Mouse (Mus musculus) lung, adult 2 months (tissue): Measurements from ENCODE around the gene Cst6. TPM values are rescaled to one million over a fixed set of nuclear protein-coding genes. Genes with fewer than 3 reads are reported as not detected.

Experiments used
- DNase-seq: peaks from one replicate; pipeline ENCODE4 v3.0.0; 2022
- H3K4me1 ChIP-seq: fragments of 200-500 bp; 2 replicates; pipeline ENCODE4 v1.6.1; 2011; ENCODE audit warnings: low read length; ENCODE audit not compliant: control insufficient read depth, insufficient read depth
- H3K4me3 ChIP-seq: fragments of 200-500 bp; replicated peaks from 2 replicates; pipeline ENCODE3; 2011; ENCODE audit warnings: low read depth, mild to moderate bottlenecking, control low read depth, low read length; ENCODE audit errors: extremely low read depth
- CTCF ChIP-seq: fragments of 200-500 bp; IDR thresholded peaks from 2 replicates; pipeline ENCODE4 v1.5.1; 2011; ENCODE audit warnings: mild to moderate bottlenecking, low read length, control low read depth; ENCODE audit not compliant: insufficient read depth
- POLR2A ChIP-seq: fragments of 200-500 bp; IDR thresholded peaks from 2 replicates; pipeline ENCODE4 v1.6.1; 2011; ENCODE audit warnings: low read depth, mild to moderate bottlenecking, control low read depth, low read length, borderline replicate concordance; ENCODE audit errors: extremely low read depth
- WGBS: fragments of 180-500 bp; shearing (Covaris S2); methylation state at CpG from one replicate; pipeline ENCODE4 v1.1.7; 2018; 5-methylcytosine and 5-hydroxymethylcytosine counted together
- polyA plus RNA-seq: library from polyadenylated mRNA; depleted of rRNA; stranded (reverse); fragments of >200 nt; gene quantifications from 2 replicates; pipeline ENCODE4 v1.2.3, GENCODE M21; 2012

Cst6 gene
- polyA plus RNA-seq, 1 experiment = 32.5 TPM

DNA sequence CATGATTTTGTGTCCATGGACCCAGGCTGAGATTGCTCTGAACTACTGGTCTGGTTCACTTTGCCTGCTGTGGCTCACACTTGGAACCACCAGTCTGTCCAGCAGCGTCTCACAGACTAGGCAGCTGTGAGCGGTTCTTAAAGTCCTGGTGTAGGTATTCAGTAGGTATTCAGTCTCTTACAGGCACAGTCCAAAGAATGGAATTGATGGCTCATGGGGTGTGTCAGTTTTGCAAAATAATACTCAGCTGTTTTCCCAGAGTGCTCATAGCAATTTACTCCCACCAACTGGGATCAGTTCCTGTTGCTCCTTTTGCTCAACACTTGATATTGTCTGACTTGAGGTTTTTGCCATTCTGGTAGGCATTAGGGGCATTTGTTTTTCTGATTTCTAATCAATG lies 12.8 kb upstream of the Cst6 start:
- H3K4me1 ChIP-seq = peaks cover 4% of the 10 kb centered on the region; the same call in 1 of the 2 replicates
- WGBS = 86% methylated on average over 2 of the region's 2 CpGs
- TF ChIP-seq CTCF = no peak
- no peak for TF ChIP-seq POLR2A
- no peak for DNase-seq
- no peak overlapping the region for H3K4me3 ChIP-seq

DNA sequence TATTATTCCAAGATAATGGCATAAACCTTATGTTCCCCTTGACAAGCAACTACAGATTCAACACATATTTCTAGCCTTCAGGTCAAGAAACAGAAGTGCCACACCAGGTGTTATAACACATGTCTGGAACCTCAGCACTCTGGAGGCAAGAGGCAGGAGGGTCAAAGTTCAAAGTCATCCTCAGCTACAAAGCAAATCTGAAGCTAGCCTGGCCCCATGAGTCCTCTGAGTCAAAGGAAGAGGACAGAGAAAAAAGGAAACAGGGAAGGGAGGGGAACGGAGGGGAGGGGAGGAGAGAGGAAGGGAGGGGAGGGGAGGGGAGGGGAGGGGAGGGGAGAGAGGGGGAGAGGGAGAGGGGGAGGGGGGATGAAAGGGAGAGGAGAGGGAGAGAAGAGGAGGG lies 6.7 kb upstream of the Cst6 start:
- DNase-seq = no peak
- no CpG with 5 or more reads among the region's 1 CpGs for WGBS
- TF ChIP-seq POLR2A (no peak), CTCF (no peak)
- Histone ChIP-seq H3K4me1 (no peaks in the 10 kb centered on the region), H3K4me3 (no peak overlapping the region)

DNA sequence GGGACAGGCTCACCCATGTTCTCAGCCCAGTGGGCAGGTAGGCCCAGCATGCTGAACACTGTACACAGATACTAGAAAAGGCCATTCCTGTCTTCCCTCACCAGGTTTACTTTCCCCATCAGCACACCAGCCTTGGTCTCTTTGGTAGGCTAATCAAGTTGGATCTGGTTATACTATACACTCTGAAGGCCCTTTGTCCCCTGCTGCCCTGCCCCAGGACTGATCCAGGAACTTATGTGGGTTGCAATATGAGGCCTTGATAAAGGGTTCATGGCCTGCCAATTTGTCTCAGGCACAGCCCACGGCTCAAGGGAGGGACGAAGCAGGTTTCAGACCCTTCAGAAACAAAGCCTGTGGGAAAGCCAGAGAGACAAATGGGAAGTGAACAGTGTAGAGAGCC lies 4.2 kb upstream of the Cst6 start:
- TF ChIP-seq CTCF (no peak), POLR2A (no peak)
- no peak for DNase-seq
- 85% methylated on average over 2 of the region's 2 CpGs for WGBS
- Histone ChIP-seq H3K4me3 (no peak overlapping the region), H3K4me1 (no peaks in the 10 kb centered on the region)

DNA sequence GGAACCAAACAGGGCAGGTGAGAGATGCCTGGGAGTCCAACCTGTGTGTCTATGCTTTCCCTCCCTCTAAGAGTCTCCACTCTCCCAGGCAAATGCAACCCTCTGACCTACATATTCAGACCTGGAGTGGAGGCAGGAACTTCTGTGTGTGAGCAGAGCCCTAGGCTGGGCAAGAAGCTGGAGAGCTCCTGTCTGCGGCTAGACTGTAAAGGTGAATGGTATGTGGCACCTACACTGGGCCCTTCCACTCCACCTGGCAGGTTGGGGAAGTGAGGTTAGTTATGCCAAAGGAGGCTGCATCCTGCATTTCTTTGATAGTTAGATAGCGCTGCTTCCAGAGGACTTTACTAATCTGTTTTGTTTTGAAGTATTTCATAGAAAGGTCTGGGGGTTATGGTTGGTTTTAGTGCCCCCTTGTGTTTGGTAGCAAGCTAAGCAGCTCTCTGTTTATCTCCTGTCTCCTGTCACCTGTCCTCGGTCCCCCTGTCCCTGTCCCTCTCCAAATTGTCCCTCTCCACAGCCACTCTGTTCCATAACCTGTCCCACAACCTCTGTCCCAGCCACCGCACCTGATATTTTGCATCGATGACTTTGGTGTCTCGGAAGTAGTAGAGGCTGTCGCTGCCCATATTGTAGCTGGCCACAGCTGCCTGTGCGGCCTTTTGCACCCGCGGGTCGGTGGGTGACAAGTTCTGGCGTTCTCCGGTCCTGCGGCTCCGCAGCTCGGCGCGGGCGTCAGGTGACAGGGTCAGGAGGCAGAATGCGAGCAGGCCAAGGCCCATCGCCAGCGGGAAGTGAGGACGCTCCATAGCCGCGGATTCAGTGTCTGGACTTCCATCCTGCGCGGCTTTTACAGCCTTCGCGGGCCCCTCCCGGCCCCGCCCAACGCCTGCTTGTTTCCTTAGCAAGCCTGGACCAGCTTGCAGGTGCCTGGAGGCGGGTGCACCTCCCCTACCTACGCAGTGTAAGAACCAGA lies 560 bp downstream of the Cst6 start:
- peak overlapping the region; percentile 23 for H3K4me3 ChIP-seq
- DNase-seq = peak; percentile 20
- TF ChIP-seq CTCF (peak; percentile 10; the same call in 1 of the 2 replicates), POLR2A (no peak)
- no peaks in the 10 kb centered on the region for H3K4me1 ChIP-seq
- 4% methylated on average over 34 of the region's 34 CpGs for WGBS

DNA sequence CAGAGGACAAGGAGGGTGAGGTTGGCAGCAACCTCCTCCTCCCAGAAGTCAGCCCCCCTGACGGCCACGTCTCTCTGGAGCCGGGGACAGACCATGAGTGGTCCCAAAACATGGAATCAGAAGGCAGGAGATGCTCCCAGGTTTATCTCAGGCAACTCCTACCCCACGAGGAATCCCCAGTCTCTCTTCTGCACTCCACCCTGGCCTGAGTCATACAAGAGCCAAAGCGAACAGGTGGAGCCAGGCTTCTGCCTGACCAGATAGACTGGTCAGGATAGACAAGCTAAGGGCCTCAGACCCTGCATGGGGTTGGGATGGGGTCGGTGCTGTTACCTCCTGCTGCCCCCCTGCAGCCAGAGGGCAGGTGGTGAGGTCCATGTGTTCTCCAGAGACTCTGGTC lies 1.3 kb downstream of the Cst6 start:
- TF ChIP-seq CTCF (no peak), POLR2A (no peak)
- 70% methylated on average over 6 of the region's 6 CpGs for WGBS
- no peak for DNase-seq

DNA sequence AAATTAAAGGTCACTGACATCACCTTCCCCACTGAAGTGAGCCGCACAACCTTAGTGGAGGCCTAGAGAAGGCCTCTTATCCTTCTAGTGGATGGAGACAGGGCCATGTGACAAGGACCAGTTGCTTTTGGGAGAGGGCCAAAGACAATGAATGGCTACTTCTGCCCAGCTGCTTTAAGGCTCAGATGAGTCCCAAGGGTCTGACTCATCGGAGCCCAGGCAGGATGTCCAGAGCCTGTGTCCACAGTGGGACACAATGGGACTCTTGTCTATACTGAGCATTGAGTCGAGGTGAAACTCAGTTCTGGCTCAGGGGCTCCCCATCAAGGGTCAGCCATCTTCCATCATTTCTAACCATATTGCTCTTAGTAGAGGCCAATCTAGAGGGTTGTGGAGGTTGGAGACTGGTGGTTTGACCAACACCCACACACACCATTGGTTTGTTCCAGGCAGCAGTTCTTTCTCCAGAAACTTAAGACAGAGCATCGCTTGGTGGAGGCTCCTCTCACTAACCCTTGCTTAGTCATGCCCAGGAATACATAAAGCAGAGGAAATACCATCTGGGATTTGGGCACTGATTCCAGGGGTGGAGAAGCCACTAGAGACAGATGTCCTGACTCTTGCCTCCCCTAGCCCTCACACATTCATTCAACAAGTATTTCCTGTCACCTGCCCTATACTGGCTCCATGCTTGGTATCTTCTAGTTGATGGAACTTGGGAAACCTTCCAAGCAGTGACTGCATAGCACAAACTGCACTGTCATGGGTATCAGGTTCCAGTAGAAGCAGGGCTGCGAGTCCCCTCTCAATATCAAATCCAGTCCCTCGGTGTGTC lies 3.9 kb downstream of the Cst6 start:
- no peak overlapping the region for H3K4me3 ChIP-seq
- no peaks in the 10 kb centered on the region for H3K4me1 ChIP-seq
- DNase-seq = no peak
- TF ChIP-seq CTCF (no peak), POLR2A (no peak)
- WGBS = 66% methylated on average over 6 of the region's 6 CpGs

More for the DNA sequence above, 1.3 kb downstream of the Cst6 start:
- Histone ChIP-seq H3K4me1 (no peaks in the 10 kb centered on the region), H3K4me3 (no peak overlapping the region)

DNA sequence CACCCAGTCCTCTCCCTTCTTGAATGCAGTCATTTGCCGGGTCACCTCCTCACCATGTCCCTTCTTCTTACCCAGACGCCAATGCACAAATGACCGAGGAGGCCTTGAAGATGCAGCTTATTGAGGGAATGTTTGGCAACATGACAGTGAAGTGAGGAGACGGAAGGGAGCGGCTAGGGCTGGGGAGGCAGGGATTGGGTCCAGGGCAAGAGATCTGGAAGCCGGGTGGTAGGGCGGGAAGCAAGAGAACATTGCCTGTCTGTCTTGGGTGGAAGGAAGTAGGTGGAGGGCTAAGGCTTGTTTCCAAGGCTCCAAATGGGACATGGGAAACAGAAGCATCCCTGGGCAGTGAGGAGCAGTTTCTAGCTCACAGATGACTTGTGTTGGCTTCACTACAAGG lies 8.0 kb downstream of the Cst6 start:
- Histone ChIP-seq H3K4me1 (no peaks in the 10 kb centered on the region), H3K4me3 (no peak overlapping the region)
- 80% methylated on average over 7 of the region's 7 CpGs for WGBS
- TF ChIP-seq POLR2A = no peak
- no peak for TF ChIP-seq CTCF
- no peak for DNase-seq

DNA sequence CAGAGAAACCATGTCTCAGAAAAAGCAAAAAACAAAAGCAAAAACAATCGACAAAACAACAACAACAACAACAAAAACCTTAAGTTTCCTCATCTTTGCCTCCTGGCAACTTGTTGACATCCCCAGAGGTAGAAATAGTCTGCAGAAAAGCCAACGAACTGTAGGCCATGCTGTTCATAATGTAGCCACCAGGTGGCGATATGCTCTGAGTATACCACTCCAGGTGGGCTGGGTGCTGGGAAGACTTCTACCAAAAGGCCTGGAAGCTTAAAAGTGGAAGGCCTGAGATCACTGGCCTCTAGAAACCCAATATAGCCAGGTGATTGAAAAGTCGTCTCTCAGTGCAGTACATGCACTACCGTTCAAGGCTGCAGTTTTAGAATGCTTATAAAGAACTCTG lies 11.4 kb downstream of the Cst6 start:
- no peaks in the 10 kb centered on the region for H3K4me1 ChIP-seq
- H3K4me3 ChIP-seq = no peak overlapping the region
- TF ChIP-seq CTCF (peak; percentile 82), POLR2A (no peak)
- WGBS = 19% methylated on average over 5 of the region's 5 CpGs
- DNase-seq = peak; percentile 71

DNA sequence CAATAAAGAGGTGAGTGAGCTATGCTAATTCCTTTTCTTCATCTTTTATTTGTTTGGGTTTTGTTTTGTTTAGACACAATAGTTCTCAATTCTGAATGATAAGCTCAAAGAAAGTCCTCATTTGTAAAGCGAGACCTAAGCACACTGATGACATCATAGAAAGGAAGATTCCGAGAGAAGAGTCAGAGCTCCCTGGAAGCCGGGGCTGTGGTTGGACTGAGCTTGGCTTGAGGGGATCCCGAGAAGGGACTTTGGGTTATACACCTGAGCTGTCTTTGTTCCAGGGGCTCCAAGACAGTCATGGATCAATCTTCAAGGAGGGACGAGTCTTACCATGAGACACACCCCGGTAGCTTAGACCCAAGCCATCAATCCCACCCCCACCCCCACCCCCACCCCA lies 13.9 kb downstream of the Cst6 start, which contains the start of gene Catsper1:
Gene Catsper1 (plus strand): TSS at position 301 of the 400 bp plus-strand sequence.
- Histone ChIP-seq H3K4me3 (no peak within 1 kb of the TSS), H3K4me1 (no peaks in the 10 kb centered on the region)
- DNase-seq = no peak
- 87% methylated on average over 6 of the region's 6 CpGs for WGBS
- no peak for TF ChIP-seq CTCF
- no peak for TF ChIP-seq POLR2A
